Mouse (Mus musculus) common myeloid progenitor, adult 5-6 weeks (primary cell): Measurements from ENCODE around the gene Oog1. TPM values are rescaled to one million over a fixed set of nuclear protein-coding genes. Genes with fewer than 3 reads are reported as not detected.
"Not testable (repeated sequence)": the region's sequence is repeated elsewhere in the genome, so short reads cannot be mapped to it uniquely, and the experiment has no call there.

Experiments used
- ATAC-seq: replicated peaks from 2 replicates; pipeline ENCODE4 v1.8.0; 2016; ENCODE audit warnings: low read depth, mild to moderate bottlenecking, moderate TSS enrichment, inconsistent platforms; ENCODE audit not compliant: poor library complexity, severe bottlenecking
- total RNA-seq: library from RNA; stranded (forward); fragments of 200-1000, 187-1606 nt; gene quantifications from 2 replicates; pipeline ENCODE4 v1.2.3, GENCODE M21; 2017

Oog1 gene
- not detected in 2 replicates for total RNA-seq

GRCm38 (mm10) chr12:87602388-87602787 is at the start of gene Oog1:
Gene Oog1 (plus strand): TSS chr12:87602688.
- ATAC-seq, result not testable (repeated sequence)

DNA sequence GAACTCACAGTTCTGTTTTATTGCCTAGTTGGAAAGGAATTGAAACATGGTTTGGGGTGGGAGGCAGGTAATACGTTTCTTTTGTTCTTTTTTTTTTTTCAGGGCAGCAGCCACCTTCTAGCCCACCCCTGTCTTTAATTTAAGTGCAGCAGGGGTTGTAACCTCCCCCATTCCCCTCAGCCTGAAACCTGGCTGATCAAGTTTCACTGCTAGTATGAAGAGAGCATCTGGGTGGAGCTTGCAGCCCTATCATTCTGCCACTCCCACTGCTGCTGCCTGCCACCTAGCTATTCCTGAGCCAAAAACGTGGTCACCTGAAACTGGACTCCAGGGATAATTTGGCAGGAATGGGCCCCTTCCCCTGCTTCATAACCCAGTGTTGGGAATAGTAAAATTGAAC is 1.1 kb upstream of the Oog1 start:
- not testable (repeated sequence) for ATAC-seq

DNA sequence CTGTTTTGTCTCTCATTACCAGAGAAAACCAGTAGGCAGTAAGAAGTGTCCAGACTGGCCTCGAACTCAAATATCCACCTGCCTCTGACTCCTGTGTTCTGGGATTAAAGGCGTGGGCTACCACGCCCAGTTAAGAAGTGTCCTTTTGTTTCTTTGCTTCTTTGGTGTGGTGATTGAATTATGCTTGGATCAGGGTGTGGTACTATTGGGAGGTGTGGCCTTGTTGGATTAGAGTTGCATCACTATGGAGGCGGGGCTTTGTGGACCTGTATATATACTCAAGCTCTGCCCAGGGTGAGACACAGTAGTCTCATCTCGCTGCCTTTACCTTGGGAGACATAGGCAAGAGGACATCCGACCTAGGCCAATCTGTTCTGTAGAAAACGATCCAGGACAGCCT is 16.1 kb downstream of the Oog1 start, which contains the start of gene Gm4027:
Gene Gm4027, plus strand, starts transcription at position 301 of the 400 bp plus-strand sequence.
- ATAC-seq, result not testable (repeated sequence)

GRCm38 (mm10) chr12:87644520-87644919 is 42.0 kb downstream of the Oog1 start, which contains the start of gene Gm16381:
Gene Gm16381 (minus strand): TSS chr12:87644620.
- ATAC-seq, result not testable (repeated sequence)

- ATAC-seq, result not testable (repeated sequence)
Measured at GRCm38 (mm10) chr12:87652916-87653703, 50.6 kb downstream of the Oog1 start.

Other genes with a start within 250 kb of the Oog1 start
- gene Sptlc2, start 214.3 kb upstream of the Oog1 start, total RNA-seq, result 70.8 and 79.8 TPM in 2 replicates
- 100.0 and 104 TPM in 2 replicates for gene Slirp, start 158.8 kb upstream of the Oog1 start, total RNA-seq
- gene Alkbh1, start 158.7 kb upstream of the Oog1 start, total RNA-seq, result 48.6 and 72.2 TPM in 2 replicates
- 178 and 187 TPM in 2 replicates for gene Snw1, start 130.4 kb upstream of the Oog1 start, total RNA-seq
- not detected in 2 replicates for gene Gm5788, start 108.0 kb upstream of the Oog1 start, total RNA-seq
- not detected in 2 replicates for gene Gm8300, start 88.4 kb upstream of the Oog1 start, total RNA-seq
- not detected in 2 replicates for gene Gm4027, start 16.2 kb downstream of the Oog1 start, total RNA-seq
- gene Gm16381, start 41.9 kb downstream of the Oog1 start, total RNA-seq, result not detected in 2 replicates
- gene Gm21319, start 173.1 kb downstream of the Oog1 start, total RNA-seq, result not detected in 2 replicates
- gene Gm21936, start 192.8 kb downstream of the Oog1 start, total RNA-seq, result not detected in 2 replicates
- not detected in 2 replicates for gene BB287469, start 213.9 kb downstream of the Oog1 start, total RNA-seq
- gene Gm2001, start 239.7 kb downstream of the Oog1 start, total RNA-seq, result not detected in 2 replicates